In the genomic region with DNA sequence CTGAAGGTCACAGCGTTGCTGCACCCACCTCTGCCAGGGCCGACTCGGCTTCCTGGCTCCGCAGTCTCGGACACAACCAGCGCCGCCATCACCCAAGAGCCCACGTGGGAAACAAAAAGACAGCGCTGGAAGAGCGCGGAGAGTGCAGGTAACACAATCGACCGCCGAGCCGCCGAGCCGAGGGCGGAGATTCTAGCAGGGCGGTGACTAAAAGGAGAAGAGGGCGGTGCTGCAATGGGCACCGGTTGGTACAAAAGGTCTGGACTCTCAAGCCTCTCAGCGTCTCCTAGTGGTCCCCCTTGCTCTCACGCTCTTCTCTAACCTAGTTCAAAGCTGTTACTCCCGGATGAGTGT, we compare ENCODE assay signal across 1 mouse cellular context.
TF ChIP-seq lines count a peak whose summit lies in the region.

No protein-coding gene starts in this region.

TF ChIP-seq in CH12.LX, 34 proteins besides CTCF, POLR2A, EP300 and RAD21:
- no peak for TF ChIP-seq ZC3H11A (IDR thresholded peaks at IDR 0.05; ENCODE audit: low read depth, low read length)
- TF ChIP-seq TBP (conservative IDR thresholded peaks at IDR 0.05; ENCODE audit: low read depth, low read length): peak; percentile 95
- TF ChIP-seq PAX5 (IDR thresholded peaks at IDR 0.05; ENCODE audit: low read length): no peak
- peak; percentile 81; the same call in 1 of the 2 replicates for TF ChIP-seq KAT2A (IDR thresholded peaks at IDR 0.05; ENCODE audit: insufficient replicate concordance, low read length)
- TF ChIP-seq HCFC1 (IDR thresholded peaks at IDR 0.05; ENCODE audit: low read depth, low read length): peak; percentile 97
- TF ChIP-seq BHLHE40 (IDR thresholded peaks at IDR 0.05; ENCODE audit: low read depth, low read length): peak; percentile 72
- TF ChIP-seq MYC (IDR thresholded peaks at IDR 0.05; ENCODE audit: low read depth, low read length): peak; percentile 99
- TF ChIP-seq JUND (conservative IDR thresholded peaks at IDR 0.05; ENCODE audit: low read depth, low read length): no peak
- peak; percentile 76; the same call in 1 of the 2 replicates for TF ChIP-seq POLR2AphosphoS2 (IDR thresholded peaks at IDR 0.05; ENCODE audit: low read depth, low read length)
- TF ChIP-seq USF2 (conservative IDR thresholded peaks at IDR 0.05; ENCODE audit: low read depth, low read length): peak; percentile 79
- TF ChIP-seq ELF1 (IDR thresholded peaks at IDR 0.05; ENCODE audit: low read depth, low read length): peak; percentile 82
- TF ChIP-seq ZNF384 (IDR thresholded peaks at IDR 0.05; ENCODE audit: low read depth, low read length): no peak; the same call in 1 of the 2 replicates
- TF ChIP-seq USF1 (IDR thresholded peaks at IDR 0.05; ENCODE audit: low read depth, low read length): peak; percentile 93
- TF ChIP-seq SIN3A (IDR thresholded peaks at IDR 0.05; ENCODE audit: low read length): peak; percentile 100
- peak; percentile 84 for TF ChIP-seq MAZ (IDR thresholded peaks at IDR 0.05; ENCODE audit: low read depth, low read length)
- peak; percentile 86; the same call in 1 of the 2 replicates for TF ChIP-seq MEF2A (IDR thresholded peaks at IDR 0.05; ENCODE audit: borderline replicate concordance, low read depth, low read length)
- TF ChIP-seq TCF12 (IDR thresholded peaks at IDR 0.05; ENCODE audit: low read depth, low read length): peak; percentile 94
- peak; percentile 95 for TF ChIP-seq NELFE (IDR thresholded peaks at IDR 0.05; ENCODE audit: low read depth, low read length)
- TF ChIP-seq MAX (IDR thresholded peaks at IDR 0.05; ENCODE audit: low read length): peak; percentile 99
- TF ChIP-seq E2F4 (IDR thresholded peaks at IDR 0.05; ENCODE audit: insufficient replicate concordance, low read depth, low read length): no peak
- TF ChIP-seq SMC3 (IDR thresholded peaks at IDR 0.05; ENCODE audit: low read depth, low read length): peak; percentile 68
- TF ChIP-seq NRF1 (IDR thresholded peaks at IDR 0.05; ENCODE audit: low read depth, low read length): peak; percentile 70
- no peak; the same call in 1 of the 2 replicates for TF ChIP-seq RCOR1 (conservative IDR thresholded peaks at IDR 0.05; ENCODE audit: low read depth, low read length)
- TF ChIP-seq ZKSCAN1 (IDR thresholded peaks at IDR 0.05; ENCODE audit: borderline replicate concordance, low read depth, low read length): no peak
- peak; percentile 88 for TF ChIP-seq IRF4 (IDR thresholded peaks at IDR 0.05; ENCODE audit: low read depth, low read length)
- no peak; the same call in none of the 2 replicates for TF ChIP-seq CHD2 (IDR thresholded peaks at IDR 0.05; ENCODE audit: low read length)
- TF ChIP-seq ZMIZ1 (IDR thresholded peaks at IDR 0.05; ENCODE audit: low read depth, low read length): peak; percentile 94
- TF ChIP-seq UBTF (IDR thresholded peaks at IDR 0.05; ENCODE audit: low read depth, low read length): no peak
- TF ChIP-seq CHD1 (IDR thresholded peaks at IDR 0.05; ENCODE audit: low read depth, low read length): 0 out of 2 replicates have a peak, but pooled peaks have one; percentile 12
- TF ChIP-seq ETS1 (conservative IDR thresholded peaks at IDR 0.05; ENCODE audit: low read depth, low read length): no peak; the same call in none of the 2 replicates
- TF ChIP-seq MXI1 (IDR thresholded peaks at IDR 0.05; ENCODE audit: low read depth, low read length): peak; percentile 100
- peak; percentile 59; the same call in 1 of the 2 replicates for TF ChIP-seq GABPA (IDR thresholded peaks at IDR 0.05; ENCODE audit: insufficient replicate concordance, low read depth, low read length)
- TF ChIP-seq MAFK (IDR thresholded peaks at IDR 0.05; ENCODE audit: insufficient replicate concordance, low read length): no peak
- TF ChIP-seq JUN (IDR thresholded peaks at IDR 0.05; ENCODE audit: insufficient read depth, low read depth, low read length): no peak
